Mouse (Mus musculus) right cerebral cortex, postnatal 25 days (tissue): ENCODE data around the gene Cd2.

Experiments
- DNase-seq: peaks from one replicate; pipeline ENCODE4 v3.0.0; 2022

Gene Cd2

GRCm38 (mm10) chr3:101274041-101274770 lies 13.5 kb downstream of the Cd2 start:
- no peak for DNase-seq

GRCm38 (mm10) chr3:101272166-101272565 lies 15.6 kb downstream of the Cd2 start:
- DNase-seq: no peak

GRCm38 (mm10) chr3:101270833-101271232 lies 16.9 kb downstream of the Cd2 start:
- no peak for DNase-seq

- DNase-seq: no peak
These were observed 19.4 kb downstream of the Cd2 start for GRCm38 (mm10) chr3:101268361-101268760.

GRCm38 (mm10) chr3:101265561-101266091 lies 22.1 kb downstream of the Cd2 start:
- DNase-seq: no peak

GRCm38 (mm10) chr3:101258976-101259375 lies 28.8 kb downstream of the Cd2 start:
- DNase-seq: no peak

GRCm38 (mm10) chr3:101256090-101256489 lies 31.6 kb downstream of the Cd2 start:
- DNase-seq: no peak

GRCm38 (mm10) chr3:101252141-101252540 lies 35.6 kb downstream of the Cd2 start:
- DNase-seq: no peak

- no peak for DNase-seq
These were observed 37.9 kb downstream of the Cd2 start for GRCm38 (mm10) chr3:101249846-101250245.

- no peak for DNase-seq
These were observed 42.5 kb downstream of the Cd2 start for GRCm38 (mm10) chr3:101245212-101245611.

- DNase-seq: no peak
These were observed 44.7 kb downstream of the Cd2 start for GRCm38 (mm10) chr3:101243002-101243401.

- DNase-seq: no peak
These were observed 45.9 kb downstream of the Cd2 start for GRCm38 (mm10) chr3:101241866-101242265.

GRCm38 (mm10) chr3:101240859-101241258 lies 46.9 kb downstream of the Cd2 start:
- no peak for DNase-seq

GRCm38 (mm10) chr3:101239236-101239635 lies 48.5 kb downstream of the Cd2 start:
- DNase-seq: no peak

- DNase-seq: no peak
These were observed 49.0 kb downstream of the Cd2 start for GRCm38 (mm10) chr3:101238695-101239094.

GRCm38 (mm10) chr3:101236995-101237808 lies 50.5 kb downstream of the Cd2 start:
- DNase-seq: no peak

GRCm38 (mm10) chr3:101236261-101236660 lies 51.5 kb downstream of the Cd2 start:
- no peak for DNase-seq

GRCm38 (mm10) chr3:101235321-101235720 lies 52.4 kb downstream of the Cd2 start:
- no peak for DNase-seq

GRCm38 (mm10) chr3:101233424-101233823 lies 54.3 kb downstream of the Cd2 start:
- DNase-seq: no peak

- DNase-seq: no peak
These were observed 55.2 kb downstream of the Cd2 start for GRCm38 (mm10) chr3:101232570-101232969.

- DNase-seq: no peak
These were observed 57.5 kb downstream of the Cd2 start for GRCm38 (mm10) chr3:101230201-101230600.

GRCm38 (mm10) chr3:101229551-101229930 lies 58.2 kb downstream of the Cd2 start:
- DNase-seq: no peak

GRCm38 (mm10) chr3:101228868-101229550 lies 58.7 kb downstream of the Cd2 start:
- no peak for DNase-seq
